10 mouse cellular contexts compared by ENCODE assay signal in the genomic region with DNA sequence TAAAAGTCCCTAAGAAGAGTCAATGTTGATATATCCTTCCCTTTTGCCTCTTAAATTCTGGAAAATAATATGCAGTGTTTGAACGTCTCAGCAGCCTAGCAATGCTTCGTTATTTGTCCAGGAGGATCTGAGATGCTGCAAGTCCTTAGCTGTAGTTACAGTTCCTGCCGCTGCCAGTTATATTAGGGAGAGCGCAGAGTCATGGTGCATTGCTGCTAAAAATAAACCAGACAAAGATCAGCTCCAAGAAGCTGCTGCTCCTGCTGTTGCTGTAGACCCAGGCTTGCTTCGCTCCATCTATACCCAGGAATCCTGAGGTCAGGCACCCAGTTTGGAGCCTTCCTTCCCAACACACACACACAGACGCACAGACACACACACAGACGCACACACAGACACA.
DNase-seq lines count a peak whose midpoint lies in the region; ATAC-seq and TF ChIP-seq lines count a peak whose summit lies in the region.
"Had no signal": no experiment of that assay in that cellular context is flagged by ENCODE, and none has a peak within 500 bp of the region (broad histone marks: within the 10 kb centered on the region; RNA-seq: fewer than 3 reads in every experiment).

No protein-coding gene starts in this region.

- no peaks in the 10 kb centered on the region for H3K27me3 ChIP-seq in hindbrain, embryonic 13.5 days
- H3K27me3 ChIP-seq in hindbrain, embryonic 12.5 days: no peaks in the 10 kb centered on the region
- H3K27me3 ChIP-seq in lung, embryonic 14.5 days (ENCODE audit: insufficient read depth, low read length): no peaks in the 10 kb centered on the region
- H3K27me3 ChIP-seq in hindbrain, postnatal 0 days (ENCODE audit: insufficient read depth, low read length): no peaks in the 10 kb centered on the region

- ATAC-seq in hindbrain, embryonic 13.5 days (ENCODE audit: low FRiP score): no peak
- no peak for ATAC-seq in hindbrain, embryonic 12.5 days (ENCODE audit: low FRiP score)
- ATAC-seq in lung, embryonic 14.5 days (ENCODE audit: insufficient read depth): no peak
- ATAC-seq in hindbrain, postnatal 0 days: peak; percentile 75
- no peak for ATAC-seq in activated CD4-positive, CD25-positive, alpha-beta regulatory T cell, adult 4 months
- ATAC-seq: lung, postnatal 0 days had no signal

- no peaks in the 10 kb centered on the region for H3K36me3 ChIP-seq in hindbrain, embryonic 13.5 days
- H3K36me3 ChIP-seq in hindbrain, embryonic 12.5 days: no peaks in the 10 kb centered on the region
- no peaks in the 10 kb centered on the region for H3K36me3 ChIP-seq in lung, embryonic 14.5 days (ENCODE audit: insufficient read depth)
- H3K36me3 ChIP-seq in hindbrain, postnatal 0 days (ENCODE audit: insufficient read depth, low read length): no peaks in the 10 kb centered on the region

- no peak overlapping the region for H3K9ac ChIP-seq in hindbrain, embryonic 13.5 days
- H3K9ac ChIP-seq in hindbrain, embryonic 12.5 days: no peak overlapping the region
- no peak overlapping the region for H3K9ac ChIP-seq in lung, embryonic 14.5 days
- H3K9ac ChIP-seq in hindbrain, postnatal 0 days (replicated peaks; ENCODE audit: low read length): no peak overlapping the region

- H3K4me3 ChIP-seq in hindbrain, embryonic 13.5 days: no peak overlapping the region
- no peak overlapping the region for H3K4me3 ChIP-seq in hindbrain, embryonic 12.5 days
- H3K4me3 ChIP-seq in lung, embryonic 14.5 days (ENCODE audit: low read depth, low read length): no peak overlapping the region
- H3K4me3 ChIP-seq in hindbrain, postnatal 0 days (ENCODE audit: low read length): no peak overlapping the region
- H3K4me3 ChIP-seq: left cerebral cortex, adult 2 months had no signal

- DNase-seq in cerebellum, adult 18-20 months: peak; percentile 19 to 22
- DNase-seq in cerebellum, adult 11 months: no peak
- DNase-seq in lung, embryonic 14.5 days: peak; percentile 40
- no peak for DNase-seq in lung, postnatal 36 days
- peak; percentile 70 for DNase-seq in hindbrain, postnatal 0 days (ENCODE audit: low spot score)

- no peaks in the 10 kb centered on the region for H3K9me3 ChIP-seq in hindbrain, embryonic 13.5 days
- no peaks in the 10 kb centered on the region for H3K9me3 ChIP-seq in hindbrain, embryonic 12.5 days (replicated peaks)
- no peaks in the 10 kb centered on the region for H3K9me3 ChIP-seq in lung, embryonic 14.5 days (ENCODE audit: low read depth, low read length)
- no peaks in the 10 kb centered on the region for H3K9me3 ChIP-seq in hindbrain, postnatal 0 days (ENCODE audit: low read length)

- no peak for TF ChIP-seq CTCF in lung, embryonic 14.5 days (IDR thresholded peaks at IDR 0.05; ENCODE audit: low read depth)
- peak; percentile 39 for TF ChIP-seq CTCF in hindbrain, postnatal 0 days (IDR thresholded peaks at IDR 0.05; ENCODE audit: low read depth)

- peaks cover 9% of the 10 kb centered on the region; the same call in 1 of the 2 replicates for H3K4me1 ChIP-seq in hindbrain, embryonic 13.5 days (replicated peaks)
- peaks cover 2% of the 10 kb centered on the region; the same call in 1 of the 2 replicates for H3K4me1 ChIP-seq in hindbrain, embryonic 12.5 days
- H3K4me1 ChIP-seq in lung, embryonic 14.5 days (ENCODE audit: insufficient read depth): no peaks in the 10 kb centered on the region
- no peaks in the 10 kb centered on the region for H3K4me1 ChIP-seq in hindbrain, postnatal 0 days (ENCODE audit: insufficient read depth, low read length)

- H3K4me2 ChIP-seq in hindbrain, embryonic 13.5 days: no peak overlapping the region
- H3K4me2 ChIP-seq in hindbrain, embryonic 12.5 days (replicated peaks): no peak overlapping the region
- no peak overlapping the region for H3K4me2 ChIP-seq in lung, embryonic 14.5 days
- no peak overlapping the region for H3K4me2 ChIP-seq in hindbrain, postnatal 0 days (ENCODE audit: low read depth, low read length)

- peak overlapping the region; percentile 52; the same call in 1 of the 2 replicates for H3K27ac ChIP-seq in hindbrain, embryonic 13.5 days
- no peak overlapping the region for H3K27ac ChIP-seq in hindbrain, embryonic 12.5 days
- no peak overlapping the region for H3K27ac ChIP-seq in lung, embryonic 14.5 days (ENCODE audit: low read depth)
- peak overlapping the region; percentile 45; the same call in 1 of the 2 replicates for H3K27ac ChIP-seq in hindbrain, postnatal 0 days
- H3K27ac ChIP-seq: left cerebral cortex, adult 2 months had no signal

- WGBS in hindbrain, embryonic 13.5 days: 76% methylated on average over 7 of the region's 7 CpGs
- WGBS in hindbrain, embryonic 12.5 days: 77% methylated on average over 7 of the region's 7 CpGs
- 57% methylated on average over 7 of the region's 7 CpGs for WGBS in lung, embryonic 14.5 days
- WGBS in hindbrain, postnatal 0 days: 59% methylated on average over 7 of the region's 7 CpGs

Comparison
In these comparisons a context has a peak if more than half of its experiments do, and no peak if none do; other contexts are left out.
1. DNase-seq: peak in cerebellum, adult 18-20 months (2 of 2), lung, embryonic 14.5 days (single experiment) and hindbrain, postnatal 0 days (single experiment); none in cerebellum, adult 11 months (single experiment) and lung, postnatal 36 days (single experiment).
2. H3K27ac ChIP-seq: peak in hindbrain, embryonic 13.5 days (single experiment) and hindbrain, postnatal 0 days (single experiment); none in hindbrain, embryonic 12.5 days (single experiment) and lung, embryonic 14.5 days (single experiment).